Mouse (Mus musculus) left cerebral cortex, postnatal 36 days (tissue): ENCODE data around the gene Cdca4. TPM values are rescaled to one million over a fixed set of nuclear protein-coding genes. Genes with fewer than 3 reads are reported as not detected.

Experiments
- DNase-seq, 2 experiments: peaks; one replicate each; pipeline ENCODE4 v3.0.0; 2021 to 2022; ENCODE audit warnings: low spot score in 2 of 2, mixed read lengths in 1 of 2
- intact Hi-C: fragments of 180-260 bp; cut with DNase I; formaldehyde crosslinking; loops from one replicate; pipeline ENCODE4 v1.15.1; 2025
- total RNA-seq, 2 experiments: library from RNA; stranded (reverse); gene quantifications; 2 replicates each; pipeline ENCODE4 v1.2.3; 2021

The Cdca4 gene
- total RNA-seq, 2 experiments from 2014 or later = 9.2 to 10.9 TPM

DNA sequence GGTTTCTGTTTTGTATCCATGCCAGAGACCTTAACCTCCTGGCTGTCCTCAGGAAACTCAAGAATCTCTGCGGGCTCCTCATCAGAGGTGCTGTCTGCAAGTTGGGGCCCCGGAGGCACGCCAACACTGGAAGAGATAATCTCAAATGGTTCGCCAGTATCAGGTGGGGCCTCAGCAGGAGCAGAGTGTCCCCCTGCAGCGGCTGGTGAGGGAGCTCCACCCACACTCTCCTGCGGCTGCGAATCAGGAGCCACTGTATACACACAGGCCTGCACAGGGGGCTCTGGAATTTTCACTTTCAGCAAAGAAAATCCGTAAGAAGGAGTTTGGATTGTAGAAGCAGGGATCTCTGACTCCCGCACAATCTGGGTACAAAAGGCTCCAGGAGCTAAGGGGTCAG is 55.9 kb downstream of the Cdca4 start:
- intact Hi-C loops = no loop called here
- no peak for DNase-seq

DNA sequence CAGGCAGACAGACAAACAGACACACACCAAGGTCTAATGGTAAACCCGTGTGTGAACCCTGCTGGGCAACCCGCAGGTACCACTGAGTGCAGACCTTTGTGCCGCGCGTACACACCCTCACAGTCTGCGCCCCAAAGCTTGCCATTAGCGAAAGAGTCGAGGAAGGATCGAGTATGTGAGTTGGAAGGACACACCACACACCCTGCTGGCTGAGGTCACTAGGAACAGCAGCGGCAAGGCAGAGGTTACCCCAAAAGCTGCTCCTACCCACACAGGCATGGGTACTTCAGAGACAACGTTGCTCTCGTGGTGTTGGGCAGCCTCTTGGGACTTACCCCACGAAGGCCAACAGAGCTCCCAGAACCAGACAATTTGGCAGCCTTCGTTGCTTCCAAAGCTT is 56.9 kb downstream of the Cdca4 start:
- intact Hi-C loops = no loop called here

GRCm38 (mm10) chr12:112770396-112770795 is 58.8 kb downstream of the Cdca4 start:
- no peak for DNase-seq
- intact Hi-C loops = no loop called here

More for the DNA sequence above, 56.9 kb downstream of the Cdca4 start:
- DNase-seq = no peak

Other genes starting within 250 kb of the Cdca4 start
- 100 to 1,000 TPM; 128 to 143 TPM for gene Inf2, start 240.6 kb downstream of the Cdca4 start, total RNA-seq
- 10 to 100 TPM; 14.3 to 25.8 TPM for gene Adssl1, start 209.4 kb downstream of the Cdca4 start, total RNA-seq
- 10 to 100 TPM; 17.8 to 23.0 TPM for gene Siva1, start 184.7 kb downstream of the Cdca4 start, total RNA-seq
- 100 to 1,000 TPM; 143 to 162 TPM for gene Akt1, start 154.5 kb downstream of the Cdca4 start, total RNA-seq
- gene Zbtb42, start 150.6 kb downstream of the Cdca4 start, total RNA-seq = under 1 TPM; 0.70 to 0.81 TPM
- gene Cep170b, start 109.0 kb downstream of the Cdca4 start, total RNA-seq = 100 to 1,000 TPM; 258 to 267 TPM
- 10 to 100 TPM in 1 of 2 experiments, 1 to 10 TPM in 1; 9.3 to 10.3 TPM for gene Pld4, start 68.8 kb downstream of the Cdca4 start, total RNA-seq
- 1 to 10 TPM; 6.1 to 6.8 TPM for gene Ahnak2, start 26.8 kb downstream of the Cdca4 start, total RNA-seq
- gene Clba1, start 20.5 kb downstream of the Cdca4 start, total RNA-seq = 10 to 100 TPM; 17.4 to 22.1 TPM
- gene Gpr132, start 38.8 kb upstream of the Cdca4 start, total RNA-seq = not detected
- 10 to 100 TPM; 47.9 to 61.7 TPM for gene Jag2, start 100.4 kb upstream of the Cdca4 start, total RNA-seq
- gene Nudt14, start 112.7 kb upstream of the Cdca4 start, total RNA-seq = 10 to 100 TPM; 11.0 to 12.3 TPM
- gene Btbd6, start 147.1 kb upstream of the Cdca4 start, total RNA-seq = 10 to 100 TPM; 59.3 to 74.3 TPM
- 10 to 100 TPM; 41.4 to 55.5 TPM for gene Brf1, start 171.3 kb upstream of the Cdca4 start, total RNA-seq
- gene Pacs2, start 185.1 kb upstream of the Cdca4 start, total RNA-seq = 10 to 100 TPM; 70.4 to 74.2 TPM
- gene Tex22, start 245.1 kb upstream of the Cdca4 start, total RNA-seq = under 1 TPM; 0.35 to 0.52 TPM